Mouse (Mus musculus) liver, adult 2 months (tissue): ENCODE results near the gene Cadm1.

Experiments used
- CTCF ChIP-seq: fragments of 200-500 bp; IDR thresholded peaks from 2 replicates; pipeline ENCODE4 v1.5.1; 2011; ENCODE audit warnings: low read depth, low read length, control low read depth
- POLR2A ChIP-seq: fragments of 200-500 bp; IDR thresholded peaks from 2 replicates; pipeline ENCODE4 v1.6.1; 2011; ENCODE audit warnings: low read length, control low read depth; ENCODE audit not compliant: insufficient read depth; ENCODE audit errors: extremely low read depth

- TF ChIP-seq CTCF (no peak), POLR2A (no peak)
Observed at GRCm38 (mm10) chr9:47527290-47527689, 2.7 kb upstream of the Cadm1 start.
